Mouse (Mus musculus): ENCODE data around the gene Zfp317. TPM values are rescaled to one million over a fixed set of nuclear protein-coding genes. Genes with fewer than 3 reads are reported as not detected.
"Not testable (repeated sequence)": the region's sequence is repeated elsewhere in the genome, so short reads cannot be mapped to it uniquely, and the experiment has no call there.

The Zfp317 gene
- polyA plus RNA-seq, 1 experiment from 2014 or later = 23.8 TPM

GRCm38 (mm10) chr9:19691426-19691825 lies 69.5 kb downstream of the Zfp317 start:
- Histone ChIP-seq H3K9me3 (replicated peaks; ENCODE audit: low read length) (no peaks in the 10 kb centered on the region), H3K4me3 (replicated peaks; ENCODE audit: low read depth, low read length) (no peak overlapping the region), H3K4me2 (ENCODE audit: low read length) (no peak overlapping the region), H3K36me3 (ENCODE audit: insufficient read depth, low read length) (no peaks in the 10 kb centered on the region), H3K9ac (ENCODE audit: low read depth, low read length) (no peak overlapping the region), H3K27ac (no peak overlapping the region), H3K4me1 (replicated peaks; ENCODE audit: insufficient read depth, low read length) (no peaks in the 10 kb centered on the region), H3K27me3 (ENCODE audit: insufficient read depth, low read length) (no peaks in the 10 kb centered on the region)
- no peak for TF ChIP-seq CTCF (IDR thresholded peaks at IDR 0.05; ENCODE audit: low read depth)
- WGBS = 79% methylated on average over 1 of the region's 1 CpGs
- DNase-seq (ENCODE audit: low spot score) = no peak
- ATAC-seq (replicated peaks; ENCODE audit: low FRiP score, low read depth) = no peak

DNA sequence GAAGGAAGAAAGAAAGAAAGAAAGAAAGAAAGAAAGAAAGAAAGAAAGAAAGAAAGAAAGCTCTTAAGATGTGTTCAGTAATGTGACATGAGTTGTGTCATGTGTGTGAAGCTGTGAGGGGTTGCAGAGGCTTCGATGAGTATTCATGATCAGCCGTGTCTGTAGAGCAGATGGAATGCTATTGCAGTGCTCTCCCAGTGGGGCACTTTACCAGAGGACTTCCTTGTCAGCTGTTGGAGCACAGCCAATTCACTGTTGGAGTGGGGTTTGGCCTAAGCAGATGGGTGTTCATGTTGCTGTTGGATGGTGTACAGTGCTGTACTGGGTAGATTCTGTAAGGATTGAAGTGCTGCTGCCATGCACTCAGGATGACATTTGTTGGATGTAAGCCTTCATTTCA lies 70.5 kb downstream of the Zfp317 start:
- H3K36me3 ChIP-seq (ENCODE audit: insufficient read depth, low read length) = no peaks in the 10 kb centered on the region
- H3K27me3 ChIP-seq (ENCODE audit: insufficient read depth, low read length) = no peaks in the 10 kb centered on the region
- no peak overlapping the region for H3K27ac ChIP-seq
- ATAC-seq (replicated peaks; ENCODE audit: low FRiP score, low read depth) (no peak), DNase-seq (ENCODE audit: low spot score) (no peak)
- H3K9me3 ChIP-seq (replicated peaks; ENCODE audit: low read length) = no peaks in the 10 kb centered on the region
- H3K4me3 ChIP-seq (replicated peaks; ENCODE audit: low read depth, low read length) = no peak overlapping the region
- no peak for TF ChIP-seq CTCF (IDR thresholded peaks at IDR 0.05; ENCODE audit: low read depth)
- no peak overlapping the region for H3K4me2 ChIP-seq (ENCODE audit: low read length)
- H3K9ac ChIP-seq (ENCODE audit: low read depth, low read length) = no peak overlapping the region
- WGBS = 68% methylated on average over 2 of the region's 2 CpGs
- H3K4me1 ChIP-seq (replicated peaks; ENCODE audit: insufficient read depth, low read length) = no peaks in the 10 kb centered on the region

GRCm38 (mm10) chr9:19694285-19694684 lies 72.4 kb downstream of the Zfp317 start:
- not testable (repeated sequence) for H3K36me3 ChIP-seq (ENCODE audit: insufficient read depth, low read length); DNase-seq (ENCODE audit: low spot score); H3K9ac ChIP-seq (ENCODE audit: low read depth, low read length); H3K4me3 ChIP-seq (replicated peaks; ENCODE audit: low read depth, low read length); H3K4me2 ChIP-seq (ENCODE audit: low read length); H3K9me3 ChIP-seq (replicated peaks; ENCODE audit: low read length); H3K4me1 ChIP-seq (replicated peaks; ENCODE audit: insufficient read depth, low read length); ATAC-seq (replicated peaks; ENCODE audit: low FRiP score, low read depth); H3K27me3 ChIP-seq (ENCODE audit: insufficient read depth, low read length); H3K27ac ChIP-seq
- 64% methylated on average over 2 of the region's 2 CpGs for WGBS

DNA sequence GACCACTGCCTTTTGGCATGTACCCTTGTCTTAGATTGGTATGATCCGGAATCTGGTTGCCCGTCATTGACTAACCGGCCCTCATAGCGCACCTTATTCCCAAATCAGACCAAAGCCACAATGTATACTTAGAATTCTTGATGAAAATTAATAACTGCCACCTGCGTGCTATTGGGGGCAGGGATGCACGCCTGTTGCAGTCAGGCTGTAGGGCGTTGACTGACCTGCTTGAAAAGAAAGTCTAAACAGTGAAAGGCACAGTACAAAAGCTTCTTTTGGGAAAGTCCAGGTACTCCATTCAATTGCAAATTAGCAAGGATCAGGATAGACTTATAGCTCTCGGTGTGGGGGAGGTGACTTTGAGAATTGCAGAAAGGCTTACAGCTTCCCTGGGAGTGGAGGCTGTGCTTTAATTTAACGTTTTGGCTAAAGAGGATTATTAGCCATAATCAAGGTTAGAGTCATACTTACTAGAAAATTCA lies 73.0 kb downstream of the Zfp317 start:
- not testable (repeated sequence) for H3K9me3 ChIP-seq (replicated peaks; ENCODE audit: low read length); ATAC-seq (replicated peaks; ENCODE audit: low FRiP score, low read depth); H3K4me3 ChIP-seq (replicated peaks; ENCODE audit: low read depth, low read length); H3K27ac ChIP-seq; H3K27me3 ChIP-seq (ENCODE audit: insufficient read depth, low read length); H3K36me3 ChIP-seq (ENCODE audit: insufficient read depth, low read length); H3K9ac ChIP-seq (ENCODE audit: low read depth, low read length); DNase-seq (ENCODE audit: low spot score); H3K4me1 ChIP-seq (replicated peaks; ENCODE audit: insufficient read depth, low read length); H3K4me2 ChIP-seq (ENCODE audit: low read length)
- WGBS = 79% methylated on average over 9 of the region's 9 CpGs

Other genes with a start within 250 kb of the Zfp317 start
- gene Olfr847, start 243.4 kb upstream of the Zfp317 start, polyA plus RNA-seq (2015; fragmentation: Nextera tagmentation; extraction: Ambion mirVana) = not detected in 2 replicates
- gene Olfr849, start 181.8 kb upstream of the Zfp317 start, polyA plus RNA-seq (2015; fragmentation: Nextera tagmentation; extraction: Ambion mirVana) = not detected in 2 replicates
- not detected in 2 replicates for gene Olfr850, start 143.9 kb upstream of the Zfp317 start, polyA plus RNA-seq (2015; fragmentation: Nextera tagmentation; extraction: Ambion mirVana)
- gene Olfr851, start 128.8 kb upstream of the Zfp317 start, polyA plus RNA-seq (2015; fragmentation: Nextera tagmentation; extraction: Ambion mirVana) = not detected in 2 replicates
- gene Olfr853, start 81.0 kb upstream of the Zfp317 start, polyA plus RNA-seq (2015; fragmentation: Nextera tagmentation; extraction: Ambion mirVana) = not detected in 2 replicates
- not detected in 2 replicates for gene Olfr854, start 54.7 kb upstream of the Zfp317 start, polyA plus RNA-seq (2015; fragmentation: Nextera tagmentation; extraction: Ambion mirVana)
- not detected in 2 replicates for gene Olfr855, start 39.5 kb upstream of the Zfp317 start, polyA plus RNA-seq (2015; fragmentation: Nextera tagmentation; extraction: Ambion mirVana)
- gene Olfr857, start 87.3 kb downstream of the Zfp317 start, polyA plus RNA-seq (2015; fragmentation: Nextera tagmentation; extraction: Ambion mirVana) = not detected in 2 replicates
- not detected in 2 replicates for gene Olfr58, start 158.2 kb downstream of the Zfp317 start, polyA plus RNA-seq (2015; fragmentation: Nextera tagmentation; extraction: Ambion mirVana)
- gene Olfr859, start 182.8 kb downstream of the Zfp317 start, polyA plus RNA-seq (2015; fragmentation: Nextera tagmentation; extraction: Ambion mirVana) = not detected in 2 replicates
- not detected in 2 replicates for gene Olfr860, start 227.6 kb downstream of the Zfp317 start, polyA plus RNA-seq (2015; fragmentation: Nextera tagmentation; extraction: Ambion mirVana)